Mouse (Mus musculus): ENCODE data around the gene Bmpr1a. TPM values are rescaled to one million over a fixed set of nuclear protein-coding genes. Genes with fewer than 3 reads are reported as not detected.
A peak's percentile ranks its signal among the peaks of the same experiment; 100 is the strongest.

Bmpr1a gene
- polyA plus RNA-seq, 1 experiment from 2014 or later = 44.9 TPM

DNA sequence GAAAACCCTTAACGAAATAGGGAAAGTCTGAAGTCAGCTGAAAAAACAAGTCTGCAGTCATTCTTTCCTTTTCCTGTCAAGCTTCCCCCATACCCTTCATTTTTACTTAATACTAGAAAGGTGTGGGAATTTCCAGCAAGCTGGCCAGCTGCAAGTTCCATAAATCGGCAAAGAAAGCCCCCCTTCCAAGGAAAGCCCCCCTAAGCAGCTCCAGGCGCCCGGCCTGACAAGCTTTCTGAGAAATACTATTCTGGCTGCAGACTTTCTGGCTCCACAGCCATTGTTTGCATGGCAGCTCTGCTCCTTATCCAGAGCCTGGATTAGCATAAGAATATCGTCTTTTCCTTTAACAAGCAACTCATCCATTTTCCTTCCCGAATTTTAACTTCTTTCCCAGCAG is 49.5 kb downstream of the Bmpr1a start:
- no peak overlapping the region for H3K4me3 ChIP-seq (ENCODE audit: low read depth, low read length)
- ATAC-seq (ENCODE audit: low FRiP score) = peak; percentile 80
- WGBS = 13% methylated on average over 6 of the region's 6 CpGs
- peak overlapping the region; percentile 85 for H3K27ac ChIP-seq (ENCODE audit: low read depth, low read length)
- no peak overlapping the region for H3K9ac ChIP-seq (ENCODE audit: low read depth, low read length)
- no peaks in the 10 kb centered on the region for H3K9me3 ChIP-seq (ENCODE audit: control insufficient read depth, low read length)
- H3K4me2 ChIP-seq (replicated peaks; ENCODE audit: low read depth, low read length) = no peak overlapping the region
- H3K4me1 ChIP-seq (replicated peaks; ENCODE audit: control insufficient read depth, insufficient read depth, low read length) = peaks cover 2% of the 10 kb centered on the region; the same call in 1 of the 2 replicates
- no peaks in the 10 kb centered on the region for H3K27me3 ChIP-seq (ENCODE audit: control insufficient read depth, insufficient read depth, low read length)
- DNase-seq (ENCODE audit: low spot score) = peak; percentile 43
- H3K36me3 ChIP-seq (ENCODE audit: control insufficient read depth, insufficient read depth, low read length) = no peaks in the 10 kb centered on the region

- DNase-seq (ENCODE audit: low spot score) = no peak
- no peak for ATAC-seq (ENCODE audit: low FRiP score)
- H3K27ac ChIP-seq (ENCODE audit: low read depth, low read length) = no peak overlapping the region
- no peak overlapping the region for H3K4me2 ChIP-seq (replicated peaks; ENCODE audit: low read depth, low read length)
- H3K4me3 ChIP-seq (ENCODE audit: low read depth, low read length) = no peak overlapping the region
- no peaks in the 10 kb centered on the region for H3K27me3 ChIP-seq (ENCODE audit: control insufficient read depth, insufficient read depth, low read length)
- H3K9me3 ChIP-seq (ENCODE audit: control insufficient read depth, low read length) = no peaks in the 10 kb centered on the region
- peaks cover 2% of the 10 kb centered on the region; the same call in 1 of the 2 replicates for H3K4me1 ChIP-seq (replicated peaks; ENCODE audit: control insufficient read depth, insufficient read depth, low read length)
- 0 out of 2 replicates have a peak, but pooled peaks cover 4% of the 10 kb centered on the region for H3K36me3 ChIP-seq (ENCODE audit: control insufficient read depth, insufficient read depth, low read length)
- H3K9ac ChIP-seq (ENCODE audit: low read depth, low read length) = no peak overlapping the region
Observed at GRCm38 (mm10) chr14:34451872-34452271, 51.3 kb downstream of the Bmpr1a start.

DNA sequence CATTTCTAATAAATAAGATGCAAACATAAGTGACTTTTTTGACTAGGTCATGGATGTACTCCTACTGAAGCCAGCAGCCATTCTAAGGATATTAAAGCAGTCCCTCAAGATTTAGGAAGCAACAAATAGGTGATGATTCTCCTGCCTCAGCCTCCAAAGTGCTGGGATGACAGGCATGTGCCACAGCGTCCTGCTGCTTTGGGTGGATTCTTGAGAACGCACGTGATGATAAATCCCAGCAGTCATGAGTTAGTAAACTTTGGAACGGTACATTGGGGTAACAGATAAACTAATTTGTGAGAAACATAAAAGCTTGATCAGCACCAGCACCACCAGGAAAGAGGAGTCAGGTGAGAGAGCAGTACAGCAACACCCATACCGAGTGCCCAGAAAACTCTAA is 52.7 kb downstream of the Bmpr1a start:
- Histone ChIP-seq H3K4me2 (replicated peaks; ENCODE audit: low read depth, low read length) (no peak overlapping the region), H3K27ac (ENCODE audit: low read depth, low read length) (no peak overlapping the region), H3K36me3 (ENCODE audit: control insufficient read depth, insufficient read depth, low read length) (peaks cover 6% of the 10 kb centered on the region; the same call in 1 of the 2 replicates), H3K4me3 (ENCODE audit: low read depth, low read length) (no peak overlapping the region), H3K9ac (ENCODE audit: low read depth, low read length) (no peak overlapping the region), H3K9me3 (ENCODE audit: control insufficient read depth, low read length) (no peaks in the 10 kb centered on the region), H3K27me3 (ENCODE audit: control insufficient read depth, insufficient read depth, low read length) (no peaks in the 10 kb centered on the region), H3K4me1 (replicated peaks; ENCODE audit: control insufficient read depth, insufficient read depth, low read length) (peaks cover 2% of the 10 kb centered on the region; the same call in 1 of the 2 replicates)
- ATAC-seq (ENCODE audit: low FRiP score) = no peak
- WGBS = 93% methylated on average over 5 of the region's 5 CpGs
- DNase-seq (ENCODE audit: low spot score) = no peak

DNA sequence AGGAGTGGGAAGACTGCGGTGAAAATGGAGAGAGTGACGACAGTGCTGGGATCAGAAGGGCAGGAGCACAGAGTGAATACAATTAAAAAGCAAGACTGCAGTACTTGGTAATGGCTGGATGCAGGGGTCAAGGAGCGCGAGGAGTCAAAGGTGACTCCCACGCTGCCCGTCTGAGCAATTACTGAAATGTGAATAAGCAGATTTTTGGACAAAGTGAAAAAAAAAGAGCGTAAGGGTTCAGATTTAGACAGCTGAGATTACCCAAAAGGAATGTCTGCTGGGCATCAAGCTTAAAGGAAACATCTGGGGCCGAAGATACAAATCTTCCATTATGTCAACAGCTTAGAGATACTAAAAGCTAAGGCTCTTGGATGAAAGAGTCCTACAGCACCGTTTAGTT is 53.3 kb downstream of the Bmpr1a start:
- ATAC-seq (ENCODE audit: low FRiP score) (peak; percentile 33; the same call in 1 of the 2 replicates), DNase-seq (ENCODE audit: low spot score) (peak; percentile 31)
- no peak overlapping the region for H3K4me3 ChIP-seq (ENCODE audit: low read depth, low read length)
- WGBS = 40% methylated on average over 9 of the region's 9 CpGs
- H3K9ac ChIP-seq (ENCODE audit: low read depth, low read length) = no peak overlapping the region
- H3K36me3 ChIP-seq (ENCODE audit: control insufficient read depth, insufficient read depth, low read length) = peaks cover 6% of the 10 kb centered on the region; the same call in 1 of the 2 replicates
- no peaks in the 10 kb centered on the region for H3K9me3 ChIP-seq (ENCODE audit: control insufficient read depth, low read length)
- H3K27me3 ChIP-seq (ENCODE audit: control insufficient read depth, insufficient read depth, low read length) = no peaks in the 10 kb centered on the region
- H3K27ac ChIP-seq (ENCODE audit: low read depth, low read length) = no peak overlapping the region; the same call in 1 of the 2 replicates
- H3K4me2 ChIP-seq (replicated peaks; ENCODE audit: low read depth, low read length) = no peak overlapping the region
- H3K4me1 ChIP-seq (replicated peaks; ENCODE audit: control insufficient read depth, insufficient read depth, low read length) = peaks cover 2% of the 10 kb centered on the region; the same call in 1 of the 2 replicates

DNA sequence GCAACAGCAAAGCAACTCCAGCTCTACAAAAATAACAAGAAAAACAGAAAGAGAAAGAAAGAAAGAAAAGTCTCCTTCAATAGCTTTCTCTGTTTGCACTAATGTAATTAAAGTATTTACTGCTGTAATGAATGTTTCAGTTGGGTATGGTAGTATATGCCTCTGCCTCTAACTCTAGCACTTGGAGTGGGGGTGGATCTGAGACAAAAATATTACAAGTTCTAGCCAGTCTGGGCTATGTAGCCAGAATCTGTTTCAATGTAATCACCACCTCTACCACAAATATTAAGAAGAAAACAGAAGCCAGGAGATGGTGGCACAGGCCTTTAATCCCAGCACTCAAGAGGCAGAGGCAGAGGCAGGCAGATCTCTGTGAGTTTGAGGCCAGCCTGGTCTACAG is 54.7 kb downstream of the Bmpr1a start:
- H3K27ac ChIP-seq (ENCODE audit: low read depth, low read length) = no peak overlapping the region
- no peaks in the 10 kb centered on the region for H3K27me3 ChIP-seq (ENCODE audit: control insufficient read depth, insufficient read depth, low read length)
- no peak overlapping the region for H3K9ac ChIP-seq (ENCODE audit: low read depth, low read length)
- peaks cover 2% of the 10 kb centered on the region; the same call in 1 of the 2 replicates for H3K4me1 ChIP-seq (replicated peaks; ENCODE audit: control insufficient read depth, insufficient read depth, low read length)
- H3K4me3 ChIP-seq (ENCODE audit: low read depth, low read length) = no peak overlapping the region
- ATAC-seq (ENCODE audit: low FRiP score) = no peak
- no peaks in the 10 kb centered on the region for H3K9me3 ChIP-seq (ENCODE audit: control insufficient read depth, low read length)
- no peak for DNase-seq (ENCODE audit: low spot score)
- H3K36me3 ChIP-seq (ENCODE audit: control insufficient read depth, insufficient read depth, low read length) = peaks cover 6% of the 10 kb centered on the region; the same call in 1 of the 2 replicates
- H3K4me2 ChIP-seq (replicated peaks; ENCODE audit: low read depth, low read length) = no peak overlapping the region

- Histone ChIP-seq H3K36me3 (ENCODE audit: control insufficient read depth, insufficient read depth, low read length) (peaks cover 6% of the 10 kb centered on the region; the same call in 1 of the 2 replicates), H3K4me1 (replicated peaks; ENCODE audit: control insufficient read depth, insufficient read depth, low read length) (peaks cover 2% of the 10 kb centered on the region; the same call in 1 of the 2 replicates), H3K9ac (ENCODE audit: low read depth, low read length) (no peak overlapping the region), H3K27ac (ENCODE audit: low read depth, low read length) (no peak overlapping the region), H3K4me3 (ENCODE audit: low read depth, low read length) (no peak overlapping the region), H3K9me3 (ENCODE audit: control insufficient read depth, low read length) (no peaks in the 10 kb centered on the region), H3K4me2 (replicated peaks; ENCODE audit: low read depth, low read length) (no peak overlapping the region), H3K27me3 (ENCODE audit: control insufficient read depth, insufficient read depth, low read length) (no peaks in the 10 kb centered on the region)
- ATAC-seq (ENCODE audit: low FRiP score) (no peak), DNase-seq (ENCODE audit: low spot score) (no peak)
- WGBS = 91% methylated on average over 4 of the region's 4 CpGs
Observed at GRCm38 (mm10) chr14:34447659-34448058, 55.5 kb downstream of the Bmpr1a start.

DNA sequence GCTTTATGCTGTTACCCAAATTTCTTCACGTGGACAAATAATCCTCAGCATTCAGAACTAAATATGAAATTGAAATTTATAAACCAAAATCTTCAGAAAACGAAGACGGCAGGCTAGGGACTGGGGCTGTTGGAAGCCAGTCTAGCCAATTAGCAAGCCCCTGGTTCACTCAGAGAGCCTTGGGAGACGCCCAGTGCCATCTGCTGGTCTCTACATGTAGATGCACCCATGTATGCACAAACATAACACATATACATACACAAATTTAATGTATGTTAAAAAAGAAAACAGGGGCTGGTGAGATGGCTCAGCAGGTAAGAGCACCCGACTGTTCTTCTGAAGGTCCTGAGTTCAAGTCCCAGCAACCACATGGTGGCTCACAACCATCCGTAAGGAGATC is 56.5 kb downstream of the Bmpr1a start:
- 95% methylated on average over 6 of the region's 6 CpGs for WGBS

DNA sequence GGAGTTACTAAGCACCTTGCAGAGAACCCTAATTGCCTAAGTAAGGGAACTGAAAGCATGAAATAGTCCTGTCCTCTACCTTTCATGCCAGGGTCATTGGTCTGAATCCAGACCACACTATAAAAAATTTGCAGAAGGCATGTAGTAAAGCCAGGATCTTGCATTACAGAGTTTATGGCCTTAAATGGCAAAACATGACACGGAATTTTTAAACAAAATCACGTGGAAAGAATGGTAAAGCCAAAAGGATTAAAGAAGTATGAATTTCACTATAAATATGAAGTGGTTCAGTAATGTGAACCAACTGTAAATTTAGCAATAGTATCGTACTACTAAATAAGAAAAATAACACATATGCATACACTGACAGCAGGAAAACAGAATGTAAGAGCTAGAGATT is 57.8 kb downstream of the Bmpr1a start:
- no peak for ATAC-seq (ENCODE audit: low FRiP score)
- no peak overlapping the region for H3K9ac ChIP-seq (ENCODE audit: low read depth, low read length)
- DNase-seq (ENCODE audit: low spot score) = no peak
- H3K4me3 ChIP-seq (ENCODE audit: low read depth, low read length) = no peak overlapping the region
- H3K27ac ChIP-seq (ENCODE audit: low read depth, low read length) = no peak overlapping the region
- no peaks in the 10 kb centered on the region for H3K27me3 ChIP-seq (ENCODE audit: control insufficient read depth, insufficient read depth, low read length)
- peaks cover 2% of the 10 kb centered on the region; the same call in 1 of the 2 replicates for H3K4me1 ChIP-seq (replicated peaks; ENCODE audit: control insufficient read depth, insufficient read depth, low read length)
- 92% methylated on average over 3 of the region's 3 CpGs for WGBS
- H3K4me2 ChIP-seq (replicated peaks; ENCODE audit: low read depth, low read length) = no peak overlapping the region
- peaks cover 8% of the 10 kb centered on the region; the same call in 1 of the 2 replicates for H3K36me3 ChIP-seq (ENCODE audit: control insufficient read depth, insufficient read depth, low read length)
- no peaks in the 10 kb centered on the region for H3K9me3 ChIP-seq (ENCODE audit: control insufficient read depth, low read length)

More for the DNA sequence above, 56.5 kb downstream of the Bmpr1a start:
- Histone ChIP-seq H3K4me3 (ENCODE audit: low read depth, low read length) (no peak overlapping the region), H3K36me3 (ENCODE audit: control insufficient read depth, insufficient read depth, low read length) (peaks cover 8% of the 10 kb centered on the region; the same call in 1 of the 2 replicates), H3K4me2 (replicated peaks; ENCODE audit: low read depth, low read length) (no peak overlapping the region), H3K27me3 (ENCODE audit: control insufficient read depth, insufficient read depth, low read length) (no peaks in the 10 kb centered on the region), H3K9me3 (ENCODE audit: control insufficient read depth, low read length) (no peaks in the 10 kb centered on the region), H3K9ac (ENCODE audit: low read depth, low read length) (no peak overlapping the region), H3K27ac (ENCODE audit: low read depth, low read length) (no peak overlapping the region), H3K4me1 (replicated peaks; ENCODE audit: control insufficient read depth, insufficient read depth, low read length) (peaks cover 2% of the 10 kb centered on the region; the same call in 1 of the 2 replicates)
- DNase-seq (ENCODE audit: low spot score) (no peak), ATAC-seq (ENCODE audit: low FRiP score) (no peak)

- H3K4me2 ChIP-seq (replicated peaks; ENCODE audit: low read depth, low read length) = no peak overlapping the region
- H3K36me3 ChIP-seq (ENCODE audit: control insufficient read depth, insufficient read depth, low read length) = peaks cover 8% of the 10 kb centered on the region; the same call in 1 of the 2 replicates
- H3K9me3 ChIP-seq (ENCODE audit: control insufficient read depth, low read length) = no peaks in the 10 kb centered on the region
- H3K4me1 ChIP-seq (replicated peaks; ENCODE audit: control insufficient read depth, insufficient read depth, low read length) = peaks cover 2% of the 10 kb centered on the region; the same call in 1 of the 2 replicates
- no peak overlapping the region for H3K27ac ChIP-seq (ENCODE audit: low read depth, low read length)
- no peaks in the 10 kb centered on the region for H3K27me3 ChIP-seq (ENCODE audit: control insufficient read depth, insufficient read depth, low read length)
- no peak overlapping the region for H3K4me3 ChIP-seq (ENCODE audit: low read depth, low read length)
- DNase-seq (ENCODE audit: low spot score) (no peak), ATAC-seq (ENCODE audit: low FRiP score) (no peak)
- no peak overlapping the region for H3K9ac ChIP-seq (ENCODE audit: low read depth, low read length)
Observed at GRCm38 (mm10) chr14:34444924-34445323, 58.2 kb downstream of the Bmpr1a start.
